8 mouse cellular contexts compared by ENCODE assay signal in genomic region chr15:80260677-80261076, GRCm38 (mm10). TPM values are rescaled to one million over a fixed set of nuclear protein-coding genes. Genes with fewer than 3 reads are reported as not detected.
DNase-seq lines count a peak whose midpoint lies in the region; ATAC-seq and TF ChIP-seq lines count a peak whose summit lies in the region.

No protein-coding gene starts in this region.

- H3K4me3 ChIP-seq in G1E (ENCODE audit: low read depth, low read length) = no peak overlapping the region
- H3K4me3 ChIP-seq in embryonic facial prominence, embryonic 11.5 days (ENCODE audit: low read depth, low read length) = no peak overlapping the region

- peaks cover 70% of the 10 kb centered on the region for H3K4me1 ChIP-seq in G1E (ENCODE audit: insufficient read depth, low read depth, low read length)
- no peaks in the 10 kb centered on the region; the same call in 1 of the 2 replicates for H3K4me1 ChIP-seq in embryonic facial prominence, embryonic 11.5 days (ENCODE audit: control insufficient read depth, insufficient read depth, low read length)

- H3K9me3 ChIP-seq in G1E (replicated peaks) = 0 out of 2 replicates have a peak, but pooled peaks cover under 1% of the 10 kb centered on the region
- no peaks in the 10 kb centered on the region for H3K9me3 ChIP-seq in embryonic facial prominence, embryonic 11.5 days (replicated peaks; ENCODE audit: control insufficient read depth, low read length)

- intact Hi-C loops in heart, postnatal 25 days (cut with DNase I) = loop anchor here (5.0 kb wide), 1 partner anchor 33 kb away; no protein-coding TSS in a partner anchor

- H3K36me3 ChIP-seq in G1E (replicated peaks) = peaks cover 75% of the 10 kb centered on the region
- H3K36me3 ChIP-seq in embryonic facial prominence, embryonic 11.5 days (replicated peaks; ENCODE audit: control insufficient read depth, insufficient read depth, low read depth, low read length) = peaks cover 5% of the 10 kb centered on the region

- H3K4me2 ChIP-seq in embryonic facial prominence, embryonic 11.5 days (ENCODE audit: low read depth, low read length) = no peak overlapping the region

- H3K27me3 ChIP-seq in G1E (ENCODE audit: insufficient read depth, low read length) = no peaks in the 10 kb centered on the region
- H3K27me3 ChIP-seq in embryonic facial prominence, embryonic 11.5 days (ENCODE audit: control insufficient read depth, insufficient read depth, low read length) = no peaks in the 10 kb centered on the region

- ATAC-seq in G1E (ENCODE audit: extremely low read depth, insufficient number of reproducible peaks, low FRiP score, poor library complexity, severe bottlenecking) = no peak
- ATAC-seq in embryonic facial prominence, embryonic 11.5 days (replicated peaks; ENCODE audit: insufficient number of reproducible peaks, low FRiP score, low TSS enrichment, low read depth) = no peak
- ATAC-seq in megakaryocyte progenitor cell, adult 5-6 weeks (replicated peaks; ENCODE audit: poor library complexity) = peak; percentile 46
- ATAC-seq in activated CD4-positive, CD25-positive, alpha-beta regulatory T cell, adult 4 months = no peak

- peak; percentile 98 for TF ChIP-seq CTCF in G1E (IDR thresholded peaks at IDR 0.05; ENCODE audit: low read depth, low read length)

- peak; percentile 71 for DNase-seq in G1E (ENCODE audit: low spot score)
- peak; percentile 86 to 89 for DNase-seq in adrenal gland, postnatal 36 days
- DNase-seq in embryonic facial prominence, embryonic 11.5 days (ENCODE audit: low spot score) = peak; percentile 89
- peak; percentile 52 for DNase-seq in heart, postnatal 25 days (ENCODE audit: low spot score)
- DNase-seq in layer of hippocampus, postnatal 36 days = peak; percentile 81
- peak; percentile 68 for DNase-seq in skeletal muscle tissue, adult 2 months (ENCODE audit: low read depth, low spot score)

- no peak overlapping the region for H3K27ac ChIP-seq in embryonic facial prominence, embryonic 11.5 days (replicated peaks; ENCODE audit: low read depth, low read length)

- WGBS in embryonic facial prominence, embryonic 11.5 days = 16% methylated on average over 3 of the region's 3 CpGs

- H3K9ac ChIP-seq in embryonic facial prominence, embryonic 11.5 days (replicated peaks; ENCODE audit: low read length) = no peak overlapping the region

RNA-seq across cellular contexts. Expression of gene Rps19bp1, which starts 3.4 kb away (rescaled TPM):
- 46.5 and 58.3 TPM in 2 replicates for total RNA-seq in G1E (2014; fragmentation: Nextera tagmentation)
- total RNA-seq in G1E (2017) = 22.6 and 25.9 TPM in 2 replicates
- 67.2 and 96.3 TPM in 2 replicates for polyA plus RNA-seq in G1E (2012)
- 10 to 100 TPM; 41.4 to 46.9 TPM for total RNA-seq in adrenal gland, postnatal 36 days (2021)
- 81.3 and 83.1 TPM in 2 replicates for polyA plus RNA-seq in embryonic facial prominence, embryonic 11.5 days (2014; fragmentation: Nextera tagmentation; extraction: Ambion mirVana)
- 10 to 100 TPM; 15.5 to 15.9 TPM for total RNA-seq in heart, postnatal 25 days (2021)
- total RNA-seq in layer of hippocampus, postnatal 36 days (2021) = 10 to 100 TPM; 35.8 to 37.5 TPM
- 65.0 and 68.9 TPM in 2 replicates for total RNA-seq in megakaryocyte progenitor cell, adult 5-6 weeks (2015)
- total RNA-seq in megakaryocyte progenitor cell, adult 5-6 weeks (2017) = 19.5 and 43.8 TPM in 2 replicates
- polyA plus RNA-seq in activated CD4-positive, CD25-positive, alpha-beta regulatory T cell, adult 4 months (2017; shearing (Covaris generic)) = 10 to 100 TPM; 18.9 to 21.6 TPM

RNA-seq across cellular contexts. Expression of gene Atf4, which starts 5.7 kb away (rescaled TPM):
- 45.1 and 51.4 TPM in 2 replicates for total RNA-seq in G1E (2014; fragmentation: Nextera tagmentation)
- total RNA-seq in G1E (2017) = 81.2 and 85.3 TPM in 2 replicates
- 146 and 170 TPM in 2 replicates for polyA plus RNA-seq in G1E (2012)
- total RNA-seq in adrenal gland, postnatal 36 days (2021) = 100 to 1,000 TPM; 263 to 281 TPM
- 120 and 123 TPM in 2 replicates for polyA plus RNA-seq in embryonic facial prominence, embryonic 11.5 days (2014; fragmentation: Nextera tagmentation; extraction: Ambion mirVana)
- 10 to 100 TPM; 58.3 to 81.7 TPM for total RNA-seq in heart, postnatal 25 days (2021)
- total RNA-seq in layer of hippocampus, postnatal 36 days (2021) = 10 to 100 TPM; 94.7 to 95.9 TPM
- total RNA-seq in megakaryocyte progenitor cell, adult 5-6 weeks (2015) = 218 and 306 TPM in 2 replicates
- total RNA-seq in megakaryocyte progenitor cell, adult 5-6 weeks (2017) = 305 and 370 TPM in 2 replicates
- 10 to 100 TPM; 74.4 to 88.7 TPM for polyA plus RNA-seq in activated CD4-positive, CD25-positive, alpha-beta regulatory T cell, adult 4 months (2017; shearing (Covaris generic))

RNA-seq across cellular contexts. Expression of gene AC140267.1, which starts 25.0 kb away (rescaled TPM):
- 14.0 TPM in 1 of 2 replicates, not detected in the other for total RNA-seq in G1E (2014; fragmentation: Nextera tagmentation)
- not detected in 2 replicates for total RNA-seq in G1E (2017)
- not detected in 2 replicates for polyA plus RNA-seq in G1E (2012)
- 10 to 100 TPM; 13.7 to 16.1 TPM for total RNA-seq in adrenal gland, postnatal 36 days (2021)
- polyA plus RNA-seq in embryonic facial prominence, embryonic 11.5 days (2014; fragmentation: Nextera tagmentation; extraction: Ambion mirVana) = not detected in 2 replicates
- total RNA-seq in heart, postnatal 25 days (2021) = 10 to 100 TPM; 16.1 to 21.0 TPM
- 10 to 100 TPM; 12.5 to 21.9 TPM for total RNA-seq in layer of hippocampus, postnatal 36 days (2021)
- total RNA-seq in megakaryocyte progenitor cell, adult 5-6 weeks (2015) = 1.6 and 8.0 TPM in 2 replicates
- not detected in 2 replicates for total RNA-seq in megakaryocyte progenitor cell, adult 5-6 weeks (2017)
- not detected for polyA plus RNA-seq in activated CD4-positive, CD25-positive, alpha-beta regulatory T cell, adult 4 months (2017; shearing (Covaris generic))

RNA-seq across cellular contexts. Expression of gene Cacna1i, which starts 26.4 kb away (rescaled TPM):
- not detected in 2 replicates for total RNA-seq in G1E (2014; fragmentation: Nextera tagmentation)
- total RNA-seq in G1E (2017) = 0.05 and 0.06 TPM in 2 replicates
- polyA plus RNA-seq in G1E (2012) = not detected in 2 replicates
- under 1 TPM; 0.30 to 0.63 TPM for total RNA-seq in adrenal gland, postnatal 36 days (2021)
- polyA plus RNA-seq in embryonic facial prominence, embryonic 11.5 days (2014; fragmentation: Nextera tagmentation; extraction: Ambion mirVana) = 0.11 TPM in 1 of 2 replicates, not detected in the other
- total RNA-seq in heart, postnatal 25 days (2021) = under 1 TPM in 1 of 2 experiments, not detected in 1; 0.36 TPM
- 10 to 100 TPM; 43.0 to 43.8 TPM for total RNA-seq in layer of hippocampus, postnatal 36 days (2021)
- total RNA-seq in megakaryocyte progenitor cell, adult 5-6 weeks (2015) = not detected in 2 replicates
- total RNA-seq in megakaryocyte progenitor cell, adult 5-6 weeks (2017) = not detected in 2 replicates
- polyA plus RNA-seq in activated CD4-positive, CD25-positive, alpha-beta regulatory T cell, adult 4 months (2017; shearing (Covaris generic)) = under 1 TPM; 0.09 to 0.11 TPM

RNA-seq across cellular contexts. Expression of gene Mief1, which starts 26.9 kb away (rescaled TPM):
- total RNA-seq in G1E (2014; fragmentation: Nextera tagmentation) (35.4 and 44.9 TPM in 2 replicates), G1E (2017) (36.1 and 36.8 TPM in 2 replicates)
- 20.2 and 26.6 TPM in 2 replicates for polyA plus RNA-seq in G1E (2012)
- 10 to 100 TPM; 44.7 to 49.2 TPM for total RNA-seq in adrenal gland, postnatal 36 days (2021)
- polyA plus RNA-seq in embryonic facial prominence, embryonic 11.5 days (2014; fragmentation: Nextera tagmentation; extraction: Ambion mirVana) = 35.7 and 36.7 TPM in 2 replicates
- total RNA-seq in heart, postnatal 25 days (2021) = 10 to 100 TPM; 29.2 to 32.3 TPM
- 10 to 100 TPM; 30.8 to 32.4 TPM for total RNA-seq in layer of hippocampus, postnatal 36 days (2021)
- 18.0 and 18.2 TPM in 2 replicates for total RNA-seq in megakaryocyte progenitor cell, adult 5-6 weeks (2015)
- total RNA-seq in megakaryocyte progenitor cell, adult 5-6 weeks (2017) = 21.4 and 25.7 TPM in 2 replicates
- 10 to 100 TPM; 29.3 to 37.0 TPM for polyA plus RNA-seq in activated CD4-positive, CD25-positive, alpha-beta regulatory T cell, adult 4 months (2017; shearing (Covaris generic))
